Mouse (Mus musculus) intestine, embryonic 16.5 days (tissue): ENCODE data around the gene C1galt1. TPM values are rescaled to one million over a fixed set of nuclear protein-coding genes. Genes with fewer than 3 reads are reported as not detected.

Experiments
- ATAC-seq: fragments of 200-750 bp; cut with Nextera tagmentation; 2 replicates; pipeline ENCODE4 v1.8.0; 2017; ENCODE audit warnings: moderate TSS enrichment, moderate library complexity
- H3K27ac ChIP-seq: fragments of 300-500 bp; sonication (generic); 2 replicates; pipeline ENCODE4 v1.5.1; 2014; ENCODE audit warnings: mild to moderate bottlenecking, low read length
- H3K27me3 ChIP-seq: fragments of 300-500 bp; sonication (generic); replicated peaks from 2 replicates; pipeline ENCODE4 v1.6.1; 2014; ENCODE audit warnings: low read length, control low read depth, mixed read lengths; ENCODE audit not compliant: control insufficient read depth, insufficient read depth
- H3K36me3 ChIP-seq: fragments of 300-500 bp; sonication (generic); 2 replicates; pipeline ENCODE4 v1.6.1; 2014; ENCODE audit warnings: low read length, control low read depth; ENCODE audit not compliant: control insufficient read depth, insufficient read depth
- H3K4me1 ChIP-seq: fragments of 300-500 bp; sonication (generic); 2 replicates; pipeline ENCODE4 v1.6.1; 2014; ENCODE audit warnings: low read length, control low read depth, mixed read lengths; ENCODE audit not compliant: control insufficient read depth, insufficient read depth
- H3K4me2 ChIP-seq: fragments of 300-500 bp; sonication (generic); 2 replicates; pipeline ENCODE4 v1.6.1; 2014; ENCODE audit warnings: low read depth, low read length, control low read depth
- H3K4me3 ChIP-seq: fragments of 300-500 bp; sonication (generic); 2 replicates; pipeline ENCODE4 v1.5.1; 2014; ENCODE audit warnings: mild to moderate bottlenecking, low read length
- H3K9ac ChIP-seq: fragments of 300-500 bp; sonication (generic); 2 replicates; pipeline ENCODE4 v1.6.1; 2014; ENCODE audit warnings: low read depth, low read length
- H3K9me3 ChIP-seq: fragments of 300-500 bp; sonication (generic); 2 replicates; pipeline ENCODE4 v1.6.1; 2016; ENCODE audit warnings: low read length, control low read depth; ENCODE audit not compliant: control insufficient read depth
- WGBS: fragments of 180-500 bp; shearing (Covaris S2); extraction: QIAGEN DNeasy Blood & Tissue Kit; methylation state at CpG from one replicate; pipeline ENCODE4 v1.1.7; 2014; 5-methylcytosine and 5-hydroxymethylcytosine counted together
- polyA plus RNA-seq: library from polyadenylated mRNA; unstranded; fragments of >200 nt; fragmentation: Nextera tagmentation; extraction: Ambion mirVana; gene quantifications from 2 replicates; pipeline ENCODE4 v1.2.1, GENCODE M21; 2015

The C1galt1 gene
- polyA plus RNA-seq, 1 experiment from 2014 or later = 5.5 TPM

DNA sequence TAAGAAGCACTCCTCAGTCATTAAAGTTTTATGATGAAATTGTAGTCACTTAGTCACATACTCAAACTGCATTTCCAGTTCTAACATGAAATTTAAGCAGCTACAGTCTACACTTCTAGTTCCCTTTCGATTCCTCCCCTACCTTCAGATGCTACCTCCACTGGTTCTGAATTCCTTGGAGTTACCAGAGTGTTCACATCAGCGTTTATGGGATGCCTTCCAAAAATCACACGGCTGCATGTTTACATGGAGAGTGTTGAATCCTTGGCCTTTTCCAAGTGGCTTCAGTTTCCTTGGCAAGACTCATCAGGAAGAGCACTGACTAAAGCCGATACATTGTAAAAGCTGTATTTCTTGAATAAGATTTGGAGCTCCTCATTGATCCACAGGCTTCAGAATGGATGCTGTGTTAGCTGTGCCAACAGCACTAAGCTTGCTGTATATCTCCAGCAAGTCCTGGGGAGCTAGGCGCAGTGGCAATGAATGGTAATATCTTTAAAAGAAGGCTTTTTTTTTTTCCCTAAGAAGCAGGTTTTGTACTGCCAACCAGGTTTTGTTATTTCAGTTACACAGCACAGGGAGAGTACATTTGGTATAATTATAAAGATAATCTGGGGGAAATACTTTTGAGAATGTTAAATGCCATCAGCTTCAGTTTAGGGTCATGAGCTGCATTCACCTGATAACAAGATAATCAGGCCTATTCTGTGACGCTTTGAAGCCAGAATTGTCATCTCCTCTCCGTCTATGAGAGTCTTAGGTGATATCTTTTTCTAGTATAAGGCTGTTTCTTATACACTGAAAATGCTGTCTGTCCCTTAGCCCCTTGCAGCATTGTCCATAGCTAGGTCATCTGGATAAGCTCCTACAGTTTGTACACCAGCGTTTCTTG, 13.0 kb downstream of the C1galt1 start:
- Histone ChIP-seq H3K4me1 (peaks cover 5% of the 10 kb centered on the region; the same call in 1 of the 2 replicates), H3K27me3 (no peaks in the 10 kb centered on the region)

DNA sequence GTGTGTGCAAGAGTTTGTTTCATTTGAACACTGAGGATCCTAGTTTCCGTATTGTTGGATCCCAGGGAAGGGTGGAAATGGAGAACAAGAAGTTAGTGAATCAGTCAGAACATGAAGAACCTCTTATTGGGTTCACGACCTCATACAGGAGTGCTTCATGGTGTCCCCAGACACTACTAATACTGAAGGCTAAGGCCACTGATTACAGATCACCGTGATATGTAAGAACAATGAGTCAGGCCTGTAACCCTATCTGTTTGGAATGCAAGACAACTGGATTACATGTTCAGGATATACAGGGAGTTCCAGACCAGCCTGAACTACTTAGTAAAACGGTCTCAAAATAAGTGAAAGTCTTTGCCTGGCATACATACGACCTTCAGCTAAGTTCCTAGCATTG, 13.9 kb downstream of the C1galt1 start:
- Histone ChIP-seq H3K9me3 (no peaks in the 10 kb centered on the region), H3K9ac (no peak overlapping the region), H3K4me3 (no peak overlapping the region), H3K27ac (no peak overlapping the region), H3K36me3 (no peaks in the 10 kb centered on the region), H3K27me3 (no peaks in the 10 kb centered on the region), H3K4me2 (no peak overlapping the region), H3K4me1 (peaks cover 5% of the 10 kb centered on the region; the same call in 1 of the 2 replicates)
- no peak for ATAC-seq
- 83% methylated on average over 5 of the region's 5 CpGs for WGBS

More for the DNA sequence above, 13.0 kb downstream of the C1galt1 start:
- H3K9ac ChIP-seq = no peak overlapping the region
- ATAC-seq = no peak
- H3K27ac ChIP-seq = no peak overlapping the region
- H3K36me3 ChIP-seq = no peaks in the 10 kb centered on the region
- WGBS = 74% methylated on average over 8 of the region's 8 CpGs
- H3K4me3 ChIP-seq = no peak overlapping the region
- H3K9me3 ChIP-seq = no peaks in the 10 kb centered on the region
- H3K4me2 ChIP-seq = no peak overlapping the region

GRCm38 (mm10) chr6:7859161-7859560, 14.5 kb downstream of the C1galt1 start:
- H3K9me3 ChIP-seq = no peaks in the 10 kb centered on the region
- no peak overlapping the region for H3K9ac ChIP-seq
- H3K27me3 ChIP-seq = no peaks in the 10 kb centered on the region
- H3K4me2 ChIP-seq = no peak overlapping the region
- no peaks in the 10 kb centered on the region for H3K36me3 ChIP-seq
- no peak overlapping the region for H3K4me3 ChIP-seq
- peaks cover 5% of the 10 kb centered on the region; the same call in 1 of the 2 replicates for H3K4me1 ChIP-seq
- no peak overlapping the region for H3K27ac ChIP-seq
- 93% methylated on average over 3 of the region's 3 CpGs for WGBS
- no peak for ATAC-seq

GRCm38 (mm10) chr6:7861033-7861432, 16.4 kb downstream of the C1galt1 start:
- H3K36me3 ChIP-seq = no peaks in the 10 kb centered on the region
- no peaks in the 10 kb centered on the region for H3K27me3 ChIP-seq
- H3K4me3 ChIP-seq = no peak overlapping the region
- 52% methylated on average over 3 of the region's 3 CpGs for WGBS
- no peak overlapping the region for H3K9ac ChIP-seq
- no peak overlapping the region for H3K27ac ChIP-seq
- no peak overlapping the region for H3K4me2 ChIP-seq
- no peak for ATAC-seq
- H3K9me3 ChIP-seq = no peaks in the 10 kb centered on the region
- H3K4me1 ChIP-seq = peaks cover 5% of the 10 kb centered on the region; the same call in 1 of the 2 replicates

DNA sequence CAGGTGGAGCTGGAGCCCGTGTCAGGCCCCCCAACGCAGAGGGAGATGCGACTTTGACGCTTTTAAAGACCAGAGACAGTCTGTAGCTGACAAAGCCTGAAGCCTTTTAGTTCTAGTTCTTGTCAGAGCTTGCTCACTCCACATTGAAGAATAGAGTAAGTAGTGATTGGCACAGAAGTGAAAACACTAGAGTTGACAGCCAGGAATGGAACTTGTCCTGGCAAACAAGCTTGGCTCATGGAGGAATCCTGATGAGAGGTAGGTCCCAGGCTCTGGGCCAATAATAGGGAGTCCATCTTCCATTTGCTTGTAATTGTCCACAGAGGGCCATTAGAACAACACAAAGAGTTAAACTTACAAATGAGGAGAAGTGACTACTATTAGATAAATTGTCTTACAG, 18.7 kb downstream of the C1galt1 start:
- Histone ChIP-seq H3K4me2 (no peak overlapping the region), H3K4me1 (0 out of 2 replicates have a peak, but pooled peaks cover 2% of the 10 kb centered on the region), H3K36me3 (peaks cover 2% of the 10 kb centered on the region; the same call in 1 of the 2 replicates), H3K27me3 (no peaks in the 10 kb centered on the region), H3K4me3 (no peak overlapping the region), H3K9ac (no peak overlapping the region), H3K27ac (no peak overlapping the region), H3K9me3 (no peaks in the 10 kb centered on the region)
- WGBS = 92% methylated on average over 4 of the region's 4 CpGs
- no peak for ATAC-seq

DNA sequence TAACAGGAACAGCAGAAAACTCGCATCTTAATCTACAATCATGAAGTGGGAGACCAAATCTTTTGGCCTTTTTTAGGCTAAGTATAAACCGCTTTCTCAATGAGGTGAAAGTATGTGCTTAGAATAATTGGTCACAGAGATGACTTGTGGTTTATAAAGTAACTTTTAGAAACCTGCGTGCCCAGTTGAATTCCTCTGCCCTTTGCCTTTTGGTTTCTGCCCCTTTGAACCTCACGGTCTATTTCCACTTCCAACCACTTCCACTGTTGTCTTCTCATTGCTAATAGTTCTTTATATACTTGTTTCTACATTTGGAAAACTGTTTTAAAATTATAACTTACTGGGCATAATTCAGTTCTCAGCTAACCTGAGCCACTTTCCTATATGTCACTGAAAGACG, 32.2 kb downstream of the C1galt1 start:
- no peak for ATAC-seq
- no peaks in the 10 kb centered on the region for H3K9me3 ChIP-seq
- H3K4me3 ChIP-seq = no peak overlapping the region
- no peaks in the 10 kb centered on the region for H3K36me3 ChIP-seq
- no peak overlapping the region for H3K9ac ChIP-seq
- no peaks in the 10 kb centered on the region for H3K27me3 ChIP-seq
- no peak overlapping the region for H3K27ac ChIP-seq
- 89% methylated on average over 5 of the region's 5 CpGs for WGBS
- no peaks in the 10 kb centered on the region for H3K4me1 ChIP-seq
- no peak overlapping the region for H3K4me2 ChIP-seq

DNA sequence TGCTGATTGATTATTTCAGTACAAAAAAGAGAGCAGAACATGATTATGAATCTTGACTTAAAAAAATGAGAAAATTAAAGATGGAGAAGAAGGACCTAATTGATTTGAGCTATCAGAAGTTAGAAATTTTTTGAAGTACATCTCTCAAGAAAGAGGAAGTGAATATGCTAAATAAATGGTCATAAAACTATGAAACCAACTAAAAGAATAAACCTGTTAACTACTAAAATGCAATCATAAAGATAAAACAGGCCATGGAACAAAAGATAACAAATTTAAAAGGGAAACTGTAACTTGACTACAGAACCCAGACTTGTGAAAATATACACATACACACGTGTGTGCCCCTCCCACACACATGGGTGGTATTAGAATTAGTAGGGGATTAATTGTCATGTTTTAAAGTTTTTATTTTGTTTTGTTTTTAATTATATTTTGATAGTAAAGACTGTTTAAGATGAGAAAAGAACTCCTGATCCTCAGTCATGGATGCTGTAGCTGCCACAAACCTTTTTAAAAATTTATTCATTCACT, 37.0 kb downstream of the C1galt1 start:
- H3K4me2 ChIP-seq = no peak overlapping the region
- H3K36me3 ChIP-seq = no peaks in the 10 kb centered on the region
- WGBS = 71% methylated on average over 1 of the region's 1 CpGs
- H3K27me3 ChIP-seq = no peaks in the 10 kb centered on the region
- H3K4me1 ChIP-seq = no peaks in the 10 kb centered on the region
- H3K9ac ChIP-seq = no peak overlapping the region
- no peak overlapping the region for H3K4me3 ChIP-seq
- no peaks in the 10 kb centered on the region for H3K9me3 ChIP-seq
- no peak for ATAC-seq
- no peak overlapping the region for H3K27ac ChIP-seq

GRCm38 (mm10) chr6:7882520-7882919, 37.9 kb downstream of the C1galt1 start:
- Histone ChIP-seq H3K36me3 (no peaks in the 10 kb centered on the region), H3K27me3 (no peaks in the 10 kb centered on the region), H3K9me3 (no peaks in the 10 kb centered on the region), H3K27ac (no peak overlapping the region), H3K9ac (no peak overlapping the region), H3K4me1 (no peaks in the 10 kb centered on the region), H3K4me3 (no peak overlapping the region), H3K4me2 (no peak overlapping the region)
- WGBS = 64% methylated on average over 13 of the region's 13 CpGs
- 0 out of 2 replicates have a peak, but pooled peaks have one; percentile 46 for ATAC-seq

GRCm38 (mm10) chr6:7885994-7886684, 41.5 kb downstream of the C1galt1 start:
- H3K4me3 ChIP-seq = no peak overlapping the region

More at GRCm38 (mm10) chr6:7885994-7886684, 41.5 kb downstream of the C1galt1 start:
- H3K36me3 ChIP-seq = no peaks in the 10 kb centered on the region
- no peak overlapping the region for H3K4me2 ChIP-seq
- no peak for ATAC-seq
- H3K4me1 ChIP-seq = no peaks in the 10 kb centered on the region
- H3K27me3 ChIP-seq = no peaks in the 10 kb centered on the region
- no peak overlapping the region for H3K27ac ChIP-seq
- no peak overlapping the region for H3K9ac ChIP-seq
- 65% methylated on average over 5 of the region's 5 CpGs for WGBS
- no peaks in the 10 kb centered on the region for H3K9me3 ChIP-seq
